Comparison of ENCODE assay signal across 9 mouse cellular contexts in genomic region chr13:25007115-25007514, GRCm38 (mm10). TPM values are rescaled to one million over a fixed set of nuclear protein-coding genes. Genes with fewer than 3 reads are reported as not detected.
DNase-seq lines count a peak whose midpoint lies in the region; ATAC-seq and TF ChIP-seq lines count a peak whose summit lies in the region.
"Had no signal": no experiment of that assay in that cellular context is flagged by ENCODE, and none has a peak within 500 bp of the region (broad histone marks: within the 10 kb centered on the region; RNA-seq: fewer than 3 reads in every experiment).

No protein-coding gene starts in this region.

- peak; percentile 24 to 55 for DNase-seq in cerebellum, adult 2 months
- no peak for DNase-seq in cerebellum, adult 9-11 months
- DNase-seq in left cerebral cortex, postnatal 14 days (ENCODE audit: low spot score in 2 of 2), result peak; percentile 52 to 70
- no peak for DNase-seq in left cerebral cortex, adult 11 months (ENCODE audit: low spot score)
- DNase-seq in Patski (ENCODE audit: low read depth, low spot score), result no peak
- peak; percentile 75 for DNase-seq in lung, postnatal 36 days
- no peak for DNase-seq in embryo, embryonic 10.5 days (ENCODE audit: low spot score)

- peak; percentile 29; the same call in 1 of the 2 replicates for TF ChIP-seq CTCF in cerebellum, adult 2 months (IDR thresholded peaks at IDR 0.05; ENCODE audit: borderline replicate concordance, insufficient read depth, low read depth, low read length)
- peak; percentile 69 for TF ChIP-seq CTCF in Patski (IDR thresholded peaks at IDR 0.05)

- POLR2A ChIA-PET in Patski (lab: Charles Lee), result no interaction called here

- CTCF ChIA-PET in Patski (lab: Charles Lee), result no interaction called here

- in situ Hi-C loops in Patski (cut with MboI; ENCODE audit: low pct_unique_long_range_greater_than_20kb), result no loop called here

- H3K4me1 ChIP-seq in cerebellum, adult 2 months (ENCODE audit: control insufficient read depth, insufficient read depth, low read length), result no peaks in the 10 kb centered on the region
- H3K4me1 ChIP-seq: midbrain, embryonic 12.5 days had no signal

- no peak overlapping the region for H3K4me3 ChIP-seq in cerebellum, adult 2 months (replicated peaks; ENCODE audit: insufficient read depth, low read depth, low read length)
- H3K4me3 ChIP-seq: midbrain, embryonic 12.5 days had no signal

- no peak overlapping the region for H3K27ac ChIP-seq in cerebellum, adult 2 months (ENCODE audit: insufficient read depth, low read length)
- H3K27ac ChIP-seq: midbrain, embryonic 12.5 days had no signal

- intact Hi-C loops in left cerebral cortex, postnatal 14 days (cut with DNase I), result no loop called here

- no peaks in the 10 kb centered on the region for H3K27me3 ChIP-seq in cerebellum, adult 2 months (ENCODE audit: control insufficient read depth, insufficient read depth, low read length)
- no peaks in the 10 kb centered on the region for H3K27me3 ChIP-seq in Patski
- H3K27me3 ChIP-seq: midbrain, embryonic 12.5 days had no signal

- 48% methylated on average over 8 of the region's 8 CpGs for WGBS in cerebellum, adult 2 months

- TF ChIP-seq POLR2A in cerebellum, adult 2 months (IDR thresholded peaks at IDR 0.05; ENCODE audit: borderline replicate concordance, insufficient read depth, low read length), result no peak

- ATAC-seq in Patski, result no peak
- ATAC-seq in granulocyte monocyte progenitor cell, adult 5-6 weeks (replicated peaks; ENCODE audit: poor library complexity, severe bottlenecking), result peak; percentile 68

RNA-seq across cellular contexts. Expression of gene Mrs2, which starts 13.1 kb away (rescaled TPM):
- 49.0 and 57.1 TPM in 2 replicates for polyA plus RNA-seq in cerebellum, adult 2 months (2012; rRNA removed)
- total RNA-seq in left cerebral cortex, postnatal 14 days (2021), result 10 to 100 TPM; 60.4 to 62.3 TPM
- polyA plus RNA-seq in Patski (2021), result 64.2 TPM
- total RNA-seq in granulocyte monocyte progenitor cell, adult 5-6 weeks (2014; fragmentation: Nextera tagmentation), result 28.2 and 36.5 TPM in 2 replicates
- total RNA-seq in granulocyte monocyte progenitor cell, adult 5-6 weeks (2017), result 11.7 and 12.8 TPM in 2 replicates

RNA-seq across cellular contexts. Expression of gene Dcdc2a, which starts 48.7 kb away (rescaled TPM):
- polyA plus RNA-seq in cerebellum, adult 2 months (2012; rRNA removed), result 4.1 and 4.9 TPM in 2 replicates
- 1 to 10 TPM; 3.5 to 8.5 TPM for total RNA-seq in left cerebral cortex, postnatal 14 days (2021)
- polyA plus RNA-seq in Patski (2021), result 296 TPM
- not detected in 2 replicates for total RNA-seq in granulocyte monocyte progenitor cell, adult 5-6 weeks (2014; fragmentation: Nextera tagmentation)
- not detected in 2 replicates for total RNA-seq in granulocyte monocyte progenitor cell, adult 5-6 weeks (2017)

Comparison
In these comparisons a context has a peak if more than half of its experiments do, and no peak if none do; other contexts are left out.
1. DNase-seq: peak in cerebellum, adult 2 months (2 of 2), left cerebral cortex, postnatal 14 days (2 of 2) and lung, postnatal 36 days (single experiment); none in cerebellum, adult 9-11 months (single experiment), left cerebral cortex, adult 11 months (single experiment), Patski (single experiment) and embryo, embryonic 10.5 days (single experiment).
2. RNA of gene Dcdc2a, which starts 48.7 kb away (total RNA-seq): 3.5 to 8.5 TPM in left cerebral cortex, postnatal 14 days; not detected in granulocyte monocyte progenitor cell, adult 5-6 weeks; every median in the first group is over 4 times any median in the second.